Mouse (Mus musculus) retina, embryonic 14.5 days (tissue): Measurements from ENCODE around the gene Marco.

Experiments used
- DNase-seq: peaks from one replicate; pipeline ENCODE4 v3.0.0-alpha.2; 2015; ENCODE audit warnings: low spot score

Marco gene

DNA sequence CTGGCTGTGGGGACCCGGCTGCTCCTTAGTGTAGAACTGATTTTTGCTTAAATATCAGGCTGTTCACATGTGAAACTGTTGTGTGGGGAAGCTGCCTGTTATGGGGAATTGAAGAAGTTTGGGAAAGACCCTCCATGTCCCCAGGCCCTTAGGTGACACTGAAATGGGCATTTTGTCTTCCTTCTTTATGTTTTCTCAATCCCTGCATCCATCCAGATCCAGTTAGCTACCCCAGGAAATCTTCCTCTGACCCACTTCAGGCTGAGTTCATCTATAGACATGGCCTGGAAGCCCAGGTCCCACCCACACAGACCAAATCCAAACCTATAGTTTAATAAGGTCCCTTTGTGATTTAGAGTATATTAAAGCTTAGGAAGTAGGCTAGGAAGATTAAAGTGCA lies at the start of gene Marco:
Gene Marco (minus strand): TSS at position 101 of the 400 bp plus-strand sequence.
- no peak for DNase-seq

DNA sequence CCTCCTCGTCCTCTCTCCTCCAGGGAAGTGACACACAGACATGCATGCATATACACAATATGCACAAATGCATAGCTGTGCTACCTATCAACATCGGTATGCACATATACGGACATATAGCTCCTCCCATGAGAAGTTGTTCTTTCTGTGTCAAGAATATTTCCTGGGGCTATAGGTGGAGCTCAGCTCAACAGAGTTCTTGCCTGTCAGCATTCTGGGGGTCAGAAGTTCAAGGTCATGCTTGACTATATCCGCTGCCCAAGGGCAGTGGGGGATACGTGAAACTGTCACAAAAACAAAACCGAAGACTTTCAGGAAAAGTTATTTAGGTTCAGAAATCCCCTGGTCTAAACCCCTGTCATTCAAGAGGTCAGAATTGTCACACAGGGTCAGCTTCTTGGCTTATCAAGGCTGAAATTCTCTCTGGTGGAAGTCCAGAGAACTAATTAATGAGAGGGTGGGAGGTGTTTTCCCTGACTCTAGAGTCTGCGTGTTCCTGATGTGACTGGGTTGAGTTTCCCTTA lies 34.7 kb upstream of the Marco start:
- no peak for DNase-seq

DNA sequence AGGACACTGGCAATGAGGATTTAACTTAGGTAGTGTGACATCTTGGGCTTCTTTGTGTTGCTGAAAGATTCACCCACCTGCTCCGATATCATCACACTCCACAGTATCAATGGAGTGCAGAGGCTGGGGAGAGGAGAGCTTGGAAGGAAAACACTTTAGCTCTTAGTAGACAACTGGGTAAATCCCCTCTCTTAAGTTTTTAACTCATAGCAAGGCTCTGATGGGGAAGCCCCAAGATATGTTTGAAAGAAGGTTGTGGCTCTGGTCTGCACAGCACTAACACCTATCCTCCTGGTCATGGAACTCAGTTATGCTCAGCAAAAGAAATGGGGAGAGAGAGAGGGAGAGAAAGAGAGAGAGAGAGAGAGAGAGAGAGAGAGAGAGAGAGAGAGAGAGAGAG lies 32.2 kb upstream of the Marco start:
- DNase-seq = no peak

DNA sequence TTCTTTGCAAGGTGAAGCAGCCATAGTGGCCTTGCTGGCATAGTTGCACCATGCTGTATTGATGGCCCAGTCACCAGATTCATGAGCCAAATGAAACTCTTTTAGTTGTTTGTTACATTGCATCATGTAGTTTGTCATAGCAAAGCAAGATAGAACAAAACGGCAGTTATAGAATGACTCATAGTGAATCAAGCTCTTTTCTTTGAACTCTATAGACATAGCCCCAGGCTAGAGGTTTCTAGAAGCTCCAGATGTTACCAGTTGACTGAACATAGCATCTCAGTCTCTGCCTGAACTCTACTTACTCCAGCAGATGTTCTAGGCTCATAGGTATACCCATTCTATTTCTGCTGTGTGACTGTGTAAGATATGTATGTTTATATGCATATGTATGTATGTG lies 31.1 kb upstream of the Marco start:
- DNase-seq = no peak

DNA sequence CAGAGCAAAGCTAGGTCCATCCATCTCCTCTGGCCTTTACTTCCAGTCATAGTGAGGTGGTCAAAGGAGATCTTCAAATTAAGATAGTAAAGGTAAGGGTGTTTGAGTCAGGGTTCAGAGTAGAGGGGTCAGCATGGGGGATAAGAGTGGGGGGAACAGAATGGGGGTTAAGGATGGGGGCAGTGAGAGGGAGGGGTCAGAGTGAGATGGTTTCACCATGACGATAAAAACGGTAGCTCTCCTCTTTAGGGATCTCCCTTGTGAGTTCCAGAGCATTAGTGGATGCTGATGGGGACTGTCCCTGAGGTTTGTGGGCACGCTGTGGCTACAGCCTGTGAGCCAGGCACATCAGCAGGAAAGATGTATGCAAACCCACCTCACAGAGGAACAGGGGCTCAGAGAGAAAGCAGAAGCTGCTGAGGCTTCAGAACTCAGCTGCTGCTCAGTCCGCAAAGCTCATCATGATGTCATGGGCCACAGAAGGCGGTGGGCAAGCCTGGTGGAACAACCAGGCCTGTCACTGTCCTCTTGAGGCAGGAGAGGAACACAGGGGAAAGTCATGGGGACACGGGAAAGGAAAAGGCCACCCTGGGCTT lies 27.6 kb upstream of the Marco start:
- DNase-seq = no peak

DNA sequence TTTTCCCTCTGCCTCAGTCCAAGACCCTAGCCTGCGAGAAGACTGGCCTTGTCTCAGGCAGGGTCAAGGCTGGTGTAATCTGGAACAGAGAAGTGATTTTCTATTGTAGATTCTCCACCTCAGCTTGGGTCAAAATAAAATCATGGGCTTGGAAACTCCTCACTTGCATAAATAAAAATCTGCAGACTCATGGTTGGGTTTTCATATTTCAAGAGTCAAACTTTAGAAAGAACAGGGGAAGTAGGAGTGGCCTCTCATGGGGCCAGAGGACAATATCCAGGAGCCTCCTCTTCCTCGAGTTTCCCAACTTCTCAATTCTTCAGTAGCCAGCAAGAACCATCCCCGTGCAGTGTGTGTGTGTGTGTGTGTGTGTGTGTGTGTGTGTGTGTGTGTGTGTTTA lies 26.9 kb upstream of the Marco start:
- DNase-seq = no peak

DNA sequence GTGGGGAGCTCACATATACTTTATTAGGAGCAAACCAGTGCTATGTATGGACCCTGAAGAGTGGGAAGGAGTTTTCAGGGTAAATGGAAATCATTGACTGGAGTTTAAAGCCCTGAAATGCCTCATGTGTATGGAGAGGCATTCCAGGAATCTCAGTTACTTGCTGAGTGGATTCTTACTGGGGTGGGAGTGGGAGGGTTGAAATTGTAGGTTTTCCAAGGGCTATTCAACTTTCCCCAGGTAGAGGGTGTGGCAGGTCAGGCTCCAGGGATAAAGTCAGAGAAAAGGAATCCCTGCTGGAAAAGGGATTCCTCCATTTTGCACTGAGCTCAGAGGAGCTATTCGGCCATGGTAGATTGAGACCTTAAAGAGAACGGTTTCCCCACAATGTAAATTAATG lies 25.1 kb upstream of the Marco start:
- no peak for DNase-seq

DNA sequence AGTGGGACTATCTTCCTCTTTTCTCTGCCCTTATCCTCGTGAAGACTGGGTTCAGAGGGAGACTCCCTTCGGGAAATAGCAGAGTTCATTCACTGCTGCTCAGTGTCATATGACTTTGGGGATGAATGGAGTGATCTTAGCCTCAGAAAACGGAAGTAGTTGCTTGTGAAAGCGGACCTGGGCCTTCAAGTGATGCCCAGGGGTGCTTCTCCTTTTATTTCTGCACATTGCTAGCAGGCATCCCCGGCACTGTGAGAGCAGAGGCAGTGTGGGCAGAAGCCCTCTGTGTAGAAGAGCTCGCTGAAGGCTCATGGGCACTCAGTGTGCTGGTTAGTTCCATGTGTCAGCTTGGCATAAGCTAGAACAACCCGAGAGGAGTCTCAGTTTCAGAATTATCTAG lies 12.8 kb upstream of the Marco start:
- DNase-seq = no peak

DNA sequence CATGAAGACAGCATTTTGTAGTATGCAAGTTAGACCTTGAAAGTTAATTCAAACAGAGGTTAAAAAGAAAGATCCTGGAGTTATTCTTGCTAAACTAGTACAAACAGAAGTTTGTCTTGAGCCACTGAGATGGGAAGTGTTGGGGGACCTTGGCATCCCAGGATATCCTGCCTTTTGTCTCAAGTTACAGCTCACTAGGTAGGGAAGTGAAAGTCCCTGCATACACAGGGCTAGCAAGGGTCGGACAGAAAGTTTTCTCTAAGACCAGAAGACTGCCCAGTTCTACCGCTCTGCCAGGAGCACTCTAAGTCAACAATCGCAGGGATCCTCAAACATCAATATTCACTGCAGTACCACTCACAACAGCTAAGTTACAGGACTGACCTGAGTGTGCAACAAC lies 5.5 kb upstream of the Marco start:
- no peak for DNase-seq

DNA sequence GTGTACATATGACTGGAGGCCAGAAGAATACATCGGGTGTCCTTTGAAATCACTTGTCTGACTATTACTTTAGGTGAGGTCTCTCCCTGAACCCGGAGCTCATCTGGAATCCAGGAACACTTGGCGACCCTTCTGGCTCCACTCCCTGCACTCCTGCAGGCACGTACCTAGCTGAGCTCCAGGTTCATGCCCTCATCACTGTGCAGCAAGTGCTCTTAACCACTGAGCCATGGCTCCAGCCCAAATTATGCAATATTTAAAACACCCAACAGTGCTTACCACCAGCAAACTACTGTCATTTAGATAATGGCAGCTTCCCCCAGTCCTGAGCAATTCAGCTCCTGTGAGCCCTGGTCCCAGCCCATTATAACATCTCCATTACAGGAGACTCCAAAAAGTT lies 4.2 kb upstream of the Marco start:
- no peak for DNase-seq

DNA sequence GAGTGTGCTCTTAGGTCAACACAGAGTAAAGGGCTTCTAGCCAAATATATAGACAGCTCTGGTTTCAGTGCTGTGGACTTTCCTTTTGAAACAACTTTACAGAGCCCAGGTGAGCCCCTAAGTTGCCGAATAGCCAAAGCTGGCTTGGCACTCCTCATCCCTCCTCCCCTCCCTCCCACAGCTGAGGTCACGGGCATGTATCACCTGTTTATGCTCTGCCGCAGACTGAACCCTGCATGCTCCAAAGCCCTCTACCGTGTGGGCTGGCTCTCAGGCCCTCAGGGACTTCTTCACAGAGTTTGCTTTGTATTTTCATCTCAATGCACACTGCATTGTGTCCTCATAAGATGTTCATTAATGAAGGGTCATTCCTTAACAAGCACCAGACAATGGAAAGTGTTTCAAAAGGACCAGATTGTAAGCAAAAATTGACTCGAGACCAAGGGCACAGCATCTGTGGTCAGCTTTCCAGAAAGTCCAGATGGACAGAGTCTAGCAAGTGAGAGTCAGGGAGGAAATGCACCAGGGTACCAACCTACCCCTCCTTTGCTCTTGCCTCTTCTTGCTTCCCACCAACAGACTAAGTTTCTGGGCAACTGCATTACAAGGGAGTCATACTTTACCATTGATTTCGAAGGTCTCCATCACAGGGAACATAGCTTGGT lies 646 bp downstream of the Marco start:
- no peak for DNase-seq

DNA sequence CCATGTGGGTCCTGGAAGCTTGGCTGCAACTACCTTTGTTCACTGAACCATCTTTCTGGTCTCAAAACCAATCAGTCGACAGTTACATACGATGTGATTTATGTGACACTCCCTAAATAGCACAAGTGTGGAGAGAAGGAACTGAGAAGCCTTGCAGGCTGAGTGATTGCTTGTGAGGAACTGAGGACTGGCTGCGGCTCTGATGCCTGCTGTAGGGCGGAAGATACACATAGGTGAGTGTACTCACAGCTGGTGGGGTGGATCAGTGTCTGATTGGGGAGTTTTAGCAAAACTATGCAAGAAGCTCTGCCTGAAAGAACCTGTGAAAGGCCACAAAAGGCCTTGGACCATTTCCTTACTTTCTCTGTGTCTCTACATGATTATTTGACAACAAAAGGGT lies 3.3 kb downstream of the Marco start:
- no peak for DNase-seq

DNA sequence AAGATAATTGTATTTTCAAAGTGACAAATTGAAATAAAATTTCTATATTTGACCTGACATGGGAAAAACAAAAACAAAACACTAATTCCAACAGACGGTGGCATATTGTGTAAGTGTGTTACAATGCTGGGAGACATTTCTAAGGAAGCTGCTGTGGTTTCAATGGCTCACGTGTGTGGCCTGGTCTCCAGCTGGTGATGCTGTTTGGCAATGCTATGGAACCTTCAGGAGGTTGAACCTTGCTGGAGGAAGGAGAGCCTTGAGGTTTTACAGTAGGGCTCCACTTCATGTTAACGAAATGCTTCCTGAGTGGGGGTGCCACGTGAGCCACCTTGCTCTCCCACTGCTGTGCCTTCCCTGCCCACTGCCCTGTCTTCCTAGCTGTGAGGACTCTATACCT lies 6.8 kb downstream of the Marco start:
- DNase-seq = no peak

DNA sequence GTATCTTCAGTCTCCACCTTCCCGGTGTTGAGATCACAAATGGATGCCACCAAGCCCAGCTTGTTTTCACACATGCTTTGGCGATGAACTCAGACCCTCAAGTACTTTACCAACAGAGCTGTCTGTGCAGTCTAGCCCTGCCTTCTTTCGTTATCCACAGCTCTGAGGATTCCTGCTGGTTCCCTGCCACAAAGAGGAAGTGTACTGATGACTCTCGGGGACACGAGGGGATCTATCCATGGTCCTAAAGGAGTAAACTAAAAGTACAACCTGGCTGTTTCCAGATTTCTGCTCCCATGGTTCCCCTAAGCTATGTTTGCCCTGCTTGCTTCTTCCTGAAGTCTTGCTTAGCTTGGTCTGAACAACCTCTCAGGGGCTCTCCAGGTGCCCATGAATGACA lies 23.9 kb downstream of the Marco start:
- DNase-seq = no peak

DNA sequence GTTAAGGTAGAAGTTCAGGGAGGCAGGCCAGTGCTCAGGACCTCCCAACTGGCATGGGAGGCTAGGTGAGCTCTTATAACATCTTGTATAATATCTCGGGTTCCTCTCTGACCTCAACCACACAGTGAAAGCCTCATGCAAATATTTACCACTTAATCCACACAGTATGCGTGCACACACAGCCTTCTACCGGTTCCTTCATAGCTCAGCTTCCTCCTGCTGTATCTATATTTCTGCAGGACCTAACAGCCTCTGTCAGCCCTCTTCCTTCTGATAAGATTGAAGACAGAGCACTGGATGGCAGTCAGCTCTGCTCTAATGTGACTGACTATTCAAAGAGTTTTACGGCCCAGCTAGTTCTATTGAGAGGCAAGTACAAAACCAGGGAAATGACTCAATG lies 30.0 kb downstream of the Marco start:
- DNase-seq = no peak

DNA sequence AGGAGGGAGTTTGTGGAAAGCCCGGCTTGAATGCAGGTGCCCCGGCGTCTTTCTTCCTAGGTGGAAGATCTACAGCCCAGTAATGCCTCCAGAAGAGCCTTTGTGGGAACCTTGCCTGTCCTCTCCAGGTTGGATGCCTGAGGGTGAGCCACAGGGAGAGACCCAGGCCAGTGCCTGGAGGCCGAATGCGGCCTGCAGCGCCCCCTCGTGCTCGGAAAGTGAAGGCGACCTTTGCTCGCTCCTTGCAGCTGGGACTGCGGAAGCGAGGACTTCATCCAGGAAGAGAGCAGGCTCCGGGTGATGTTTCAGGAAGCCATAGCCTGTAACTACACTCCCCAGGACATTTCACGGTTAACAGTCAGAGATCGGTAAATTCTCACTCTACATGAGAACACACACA lies 35.9 kb downstream of the Marco start:
- DNase-seq = peak; percentile 69

DNA sequence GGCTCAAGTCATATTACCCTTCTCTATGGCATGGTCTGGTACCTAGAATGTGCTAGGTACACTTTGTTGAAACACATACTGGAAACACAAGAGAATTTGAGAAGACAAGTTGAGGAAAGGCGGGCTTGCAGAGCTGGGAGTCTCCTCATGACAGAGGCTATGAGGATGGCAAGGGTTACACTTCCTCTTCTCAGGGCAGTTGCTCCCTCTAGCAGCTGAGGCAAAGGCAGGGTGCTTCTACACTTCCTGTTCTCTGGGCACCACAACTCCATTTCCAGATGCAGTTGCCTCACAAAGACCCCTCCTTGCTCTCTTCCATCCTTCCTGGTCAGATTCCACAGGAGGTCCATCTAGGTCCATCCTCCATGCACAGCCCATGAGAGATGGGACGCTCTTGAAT lies 37.5 kb downstream of the Marco start:
- no peak for DNase-seq

DNA sequence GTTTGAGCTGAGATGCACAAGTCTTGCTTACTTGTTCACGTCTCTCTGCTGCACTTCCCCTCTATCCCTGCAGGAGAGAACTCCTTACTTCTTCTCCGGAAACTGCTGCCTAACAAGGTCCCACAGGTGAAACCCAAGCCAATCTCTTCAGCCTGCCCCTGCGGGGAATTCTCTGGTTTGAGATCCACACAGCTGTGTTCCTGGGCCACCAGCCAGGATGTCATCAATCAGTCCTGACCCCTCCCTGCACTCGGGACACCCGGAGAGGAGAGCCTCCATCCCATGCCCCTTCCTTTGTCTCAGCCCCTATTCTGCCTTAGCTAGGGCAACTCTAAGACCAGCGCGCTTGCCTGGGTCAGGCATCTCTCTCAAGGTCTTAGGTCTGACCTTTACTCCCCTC lies 38.1 kb downstream of the Marco start:
- no peak for DNase-seq

DNA sequence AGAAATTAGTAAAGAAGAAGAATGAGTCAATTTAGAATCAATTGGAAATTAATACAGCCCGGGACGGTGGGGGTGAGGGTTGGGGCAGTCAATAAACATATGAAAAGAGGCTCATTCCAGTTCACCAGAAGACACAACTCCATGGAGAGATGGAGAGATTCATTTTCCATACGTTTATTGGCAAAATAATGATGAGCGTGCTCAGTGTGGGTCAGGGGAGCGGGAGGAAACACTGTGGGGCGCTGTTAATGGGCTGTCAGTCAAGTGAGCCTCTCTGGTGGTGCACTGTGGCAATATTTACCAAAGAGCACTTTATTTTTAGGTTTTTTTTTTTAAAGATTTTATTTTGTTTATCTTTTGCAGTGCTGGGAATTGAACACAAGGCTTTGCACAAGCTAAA lies 45.8 kb downstream of the Marco start:
- DNase-seq = no peak

DNA sequence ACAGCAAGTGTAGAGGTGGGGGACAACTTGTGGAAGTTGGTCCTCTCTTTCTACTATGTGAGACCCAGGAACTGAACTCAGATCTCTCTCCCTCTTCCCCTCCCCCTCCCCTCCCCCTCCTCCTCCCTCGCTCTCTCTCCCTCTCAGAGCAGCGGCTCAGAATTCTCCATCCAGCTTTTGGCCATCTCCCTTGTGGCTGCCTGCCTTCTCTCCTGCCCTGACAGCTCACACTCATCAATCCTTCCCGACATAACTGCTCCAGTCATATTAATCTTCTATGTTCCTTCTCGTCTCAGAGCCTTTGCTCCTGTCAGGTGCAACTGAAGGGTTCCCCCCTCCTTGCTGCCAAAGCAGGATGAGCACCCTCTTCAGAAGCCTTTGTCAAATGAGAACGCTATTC lies 46.3 kb downstream of the Marco start:
- no peak for DNase-seq

DNA sequence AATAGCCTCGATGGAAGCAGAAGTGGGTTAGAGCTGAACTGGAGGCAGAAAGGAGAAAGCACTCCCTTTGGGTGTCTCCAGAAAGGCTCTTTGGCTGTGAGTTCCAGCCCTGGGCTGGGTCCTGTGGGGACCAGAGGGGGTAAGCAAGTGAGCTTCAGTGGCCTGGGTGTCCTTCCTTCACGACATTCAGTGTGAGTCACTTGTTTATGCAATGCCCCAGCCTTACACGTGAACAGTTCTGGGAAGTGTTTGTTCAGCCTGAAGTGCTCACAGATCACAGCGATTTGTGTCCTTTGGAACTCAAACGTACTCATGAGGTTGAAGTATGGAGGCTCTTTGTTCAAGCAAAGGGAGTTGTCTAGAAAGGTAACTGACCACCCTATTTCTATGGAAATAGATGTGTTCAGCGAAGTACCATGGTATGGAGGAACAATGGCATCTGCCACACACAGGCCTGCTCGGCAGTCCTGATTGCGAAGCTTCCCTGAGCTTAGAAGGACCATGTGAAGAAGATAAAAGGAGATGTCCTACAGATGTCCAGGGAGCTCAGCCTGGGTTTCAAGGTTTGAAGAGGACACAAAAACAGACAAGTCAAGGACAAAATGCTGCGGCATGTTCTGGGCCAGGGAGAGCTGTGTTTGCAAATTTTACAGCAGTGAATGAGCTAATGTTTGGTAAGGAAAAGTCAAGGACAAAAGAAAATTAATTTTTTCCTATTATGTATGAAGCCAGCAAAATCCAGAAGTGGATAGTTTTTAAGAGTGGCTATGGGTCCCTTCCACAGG lies 53.1 kb downstream of the Marco start:
- DNase-seq = no peak

DNA sequence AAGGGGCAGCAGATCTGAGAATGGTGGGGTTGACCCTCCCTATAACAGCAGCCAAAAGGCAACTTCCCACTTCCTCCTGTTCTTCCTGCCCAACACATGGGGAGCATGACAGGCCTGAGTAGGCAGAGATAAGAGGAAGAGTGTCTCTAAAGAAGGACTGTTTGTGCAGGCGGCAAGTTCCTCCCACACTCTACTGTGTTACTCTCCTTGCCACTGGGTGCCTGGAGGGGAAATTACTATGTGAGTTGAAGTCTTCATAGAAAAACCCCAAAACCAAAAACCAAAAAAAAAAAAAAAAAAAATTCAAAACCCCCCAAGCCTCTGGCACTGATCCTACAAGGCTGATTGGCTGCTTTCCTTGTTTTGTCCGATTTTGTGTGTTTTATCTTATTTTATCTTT lies 55.2 kb downstream of the Marco start:
- DNase-seq = no peak

DNA sequence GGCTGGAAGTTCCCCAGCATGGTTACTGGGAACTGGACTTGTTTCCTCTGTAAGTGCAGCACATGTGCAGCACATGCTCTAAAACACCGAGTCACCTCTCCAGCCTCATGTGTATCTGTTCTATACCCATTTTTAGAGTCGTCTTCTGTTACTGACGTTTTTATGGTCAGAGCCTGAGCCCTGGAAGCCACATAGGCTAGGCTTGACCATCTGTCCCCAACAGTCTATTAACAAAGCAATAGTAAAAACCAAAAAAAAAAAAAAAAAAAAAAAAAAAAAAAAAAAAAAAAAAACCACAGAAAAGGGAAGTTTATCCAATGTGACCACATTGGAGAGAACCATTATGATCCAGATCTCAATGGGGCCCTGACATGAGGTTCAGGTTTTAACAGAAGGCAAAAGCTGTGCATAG lies 61.6 kb downstream of the Marco start:
- no peak for DNase-seq
